Mouse (Mus musculus) heart, postnatal 0 days (tissue): ENCODE measurements around the gene Klf7. TPM values are rescaled to one million over a fixed set of nuclear protein-coding genes. Genes with fewer than 3 reads are reported as not detected.

Experiments
- ATAC-seq: fragments of 200-750 bp; cut with Nextera tagmentation; 2 replicates; pipeline ENCODE4 v1.8.0; 2017; ENCODE audit warnings: low read depth, moderate number of reproducible peaks, moderate library complexity; ENCODE audit not compliant: insufficient read depth
- DNase-seq: peaks from one replicate; pipeline ENCODE4 v3.0.0-alpha.2; 2016; ENCODE audit warnings: low spot score
- H3K27ac ChIP-seq: fragments of 300-500 bp; sonication (generic); 2 replicates; pipeline ENCODE4 v1.5.1; 2014; ENCODE audit warnings: low read depth, mild to moderate bottlenecking
- H3K27me3 ChIP-seq: fragments of 300-500 bp; sonication (generic); 2 replicates; pipeline ENCODE4 v1.6.1; 2014; ENCODE audit warnings: low read length, mixed read lengths; ENCODE audit not compliant: control insufficient read depth, insufficient read depth
- H3K36me3 ChIP-seq: fragments of 300-500 bp; sonication (generic); replicated peaks from 2 replicates; pipeline ENCODE4 v1.6.1; 2014; ENCODE audit warnings: low read length, mixed read lengths; ENCODE audit not compliant: control insufficient read depth, insufficient read depth
- H3K4me1 ChIP-seq: fragments of 300-500 bp; sonication (generic); 2 replicates; pipeline ENCODE4 v1.6.1; 2014; ENCODE audit warnings: antibody characterized with exemption; ENCODE audit not compliant: control insufficient read depth, insufficient read depth
- H3K4me2 ChIP-seq: fragments of 300-500 bp; sonication (generic); 2 replicates; pipeline ENCODE4 v1.6.1; 2014; ENCODE audit warnings: low read depth, mild to moderate bottlenecking, low read length, moderate library complexity
- H3K4me3 ChIP-seq: fragments of 300-500 bp; sonication (generic); 2 replicates; pipeline ENCODE4 v1.5.1; 2014; ENCODE audit warnings: low read depth, low read length
- H3K9ac ChIP-seq: fragments of 300-500 bp; sonication (generic); replicated peaks from 2 replicates; pipeline ENCODE4 v1.6.1; 2014; ENCODE audit warnings: low read depth, low read length, mixed read lengths
- H3K9me3 ChIP-seq: fragments of 300-500 bp; sonication (generic); replicated peaks from 2 replicates; pipeline ENCODE4 v1.6.1; 2016; ENCODE audit warnings: low read length; ENCODE audit not compliant: control insufficient read depth
- CTCF ChIP-seq: IDR thresholded peaks from 2 replicates; pipeline ENCODE4 v1.5.1; 2016; ENCODE audit warnings: antibody characterized with exemption, control low read depth, low read depth
- EP300 ChIP-seq: IDR thresholded peaks from 2 replicates; pipeline ENCODE4 v1.6.1; 2016; ENCODE audit warnings: antibody characterized with exemption, low read depth
- WGBS: fragments of 180-500 bp; shearing (Covaris S2); extraction: QIAGEN DNeasy Blood & Tissue Kit; methylation state at CpG from one replicate; pipeline ENCODE4 v1.1.7; 2014; 5-methylcytosine and 5-hydroxymethylcytosine counted together
- polyA plus RNA-seq: library from polyadenylated mRNA; unstranded; fragments of >200 nt; fragmentation: Nextera tagmentation; extraction: Ambion mirVana; gene quantifications from 2 replicates; pipeline ENCODE4 v1.2.1, GENCODE M21; 2015
- total RNA-seq: library from RNA; depleted of rRNA; stranded (reverse); fragments of >200 nt; gene quantifications from 2 replicates; pipeline ENCODE4 v1.2.3, GENCODE M21; 2014; ENCODE audit warnings: low replicate concordance

Gene Klf7
- total and polyA plus RNA-seq, 2 experiments from 2014 or later, result 8.6 to 17.4 TPM

GRCm38 (mm10) chr1:64056541-64056940, 65.5 kb downstream of the Klf7 start:
- peaks cover 10% of the 10 kb centered on the region for H3K36me3 ChIP-seq
- H3K4me3 ChIP-seq, result no peak overlapping the region
- 88% methylated on average over 2 of the region's 2 CpGs for WGBS
- H3K9ac ChIP-seq, result no peak overlapping the region
- ATAC-seq (no peak), DNase-seq (no peak)
- H3K4me1 ChIP-seq, result peaks cover 20% of the 10 kb centered on the region
- no peak overlapping the region for H3K27ac ChIP-seq
- no peak for TF ChIP-seq EP300
- TF ChIP-seq CTCF, result no peak
- no peak overlapping the region for H3K4me2 ChIP-seq
- no peaks in the 10 kb centered on the region; the same call in 1 of the 2 replicates for H3K9me3 ChIP-seq
- no peaks in the 10 kb centered on the region for H3K27me3 ChIP-seq

GRCm38 (mm10) chr1:64055978-64056377, 66.1 kb downstream of the Klf7 start:
- WGBS, result 89% methylated on average over 4 of the region's 4 CpGs
- ATAC-seq, result no peak
- no peak overlapping the region for H3K27ac ChIP-seq

GRCm38 (mm10) chr1:64055210-64055609, 66.9 kb downstream of the Klf7 start:
- Histone ChIP-seq H3K9me3 (no peaks in the 10 kb centered on the region; the same call in 1 of the 2 replicates), H3K4me2 (no peak overlapping the region), H3K4me1 (peaks cover 9% of the 10 kb centered on the region), H3K4me3 (no peak overlapping the region), H3K36me3 (peaks cover 10% of the 10 kb centered on the region), H3K9ac (no peak overlapping the region), H3K27me3 (no peaks in the 10 kb centered on the region), H3K27ac (no peak overlapping the region)
- no peak for TF ChIP-seq CTCF
- TF ChIP-seq EP300, result no peak
- no peak for DNase-seq
- ATAC-seq, result no peak
- 81% methylated on average over 4 of the region's 4 CpGs for WGBS

More at GRCm38 (mm10) chr1:64055978-64056377, 66.1 kb downstream of the Klf7 start:
- H3K4me1 ChIP-seq, result peaks cover 17% of the 10 kb centered on the region
- H3K4me2 ChIP-seq, result no peak overlapping the region
- peaks cover 10% of the 10 kb centered on the region for H3K36me3 ChIP-seq
- DNase-seq, result no peak
- no peaks in the 10 kb centered on the region for H3K27me3 ChIP-seq
- TF ChIP-seq CTCF (no peak), EP300 (no peak)
- H3K4me3 ChIP-seq, result no peak overlapping the region
- no peak overlapping the region for H3K9ac ChIP-seq
- no peaks in the 10 kb centered on the region; the same call in 1 of the 2 replicates for H3K9me3 ChIP-seq

- 65% methylated on average over 7 of the region's 7 CpGs for WGBS
- no peak overlapping the region for H3K27ac ChIP-seq
- no peak for DNase-seq
Observed at GRCm38 (mm10) chr1:64052069-64052750, 69.9 kb downstream of the Klf7 start.

GRCm38 (mm10) chr1:64048567-64048966, 73.5 kb downstream of the Klf7 start:
- no peak for TF ChIP-seq CTCF
- no peak for TF ChIP-seq EP300
- peaks cover 16% of the 10 kb centered on the region for H3K4me1 ChIP-seq
- ATAC-seq, result no peak
- no peaks in the 10 kb centered on the region for H3K9me3 ChIP-seq
- H3K4me3 ChIP-seq, result no peak overlapping the region
- H3K9ac ChIP-seq, result no peak overlapping the region
- H3K27me3 ChIP-seq, result no peaks in the 10 kb centered on the region
- 79% methylated on average over 4 of the region's 4 CpGs for WGBS
- H3K27ac ChIP-seq, result no peak overlapping the region
- H3K4me2 ChIP-seq, result no peak overlapping the region
- no peak for DNase-seq
- 0 out of 2 replicates have a peak, but pooled peaks cover 5% of the 10 kb centered on the region for H3K36me3 ChIP-seq

More at GRCm38 (mm10) chr1:64052069-64052750, 69.9 kb downstream of the Klf7 start:
- no peaks in the 10 kb centered on the region; the same call in 1 of the 2 replicates for H3K36me3 ChIP-seq
- no peak overlapping the region for H3K4me2 ChIP-seq
- ATAC-seq, result no peak
- H3K9ac ChIP-seq, result no peak overlapping the region
- no peak overlapping the region for H3K4me3 ChIP-seq
- H3K4me1 ChIP-seq, result peaks cover 3% of the 10 kb centered on the region; the same call in 1 of the 2 replicates
- H3K27me3 ChIP-seq, result no peaks in the 10 kb centered on the region
- H3K9me3 ChIP-seq, result no peaks in the 10 kb centered on the region
- TF ChIP-seq EP300 (no peak), CTCF (no peak)

GRCm38 (mm10) chr1:64046802-64047156, 75.3 kb downstream of the Klf7 start:
- 0 out of 2 replicates have a peak, but pooled peaks cover 11% of the 10 kb centered on the region for H3K36me3 ChIP-seq
- DNase-seq (no peak), ATAC-seq (no peak)
- no peak overlapping the region for H3K4me2 ChIP-seq
- H3K4me3 ChIP-seq, result no peak overlapping the region
- no peak overlapping the region for H3K9ac ChIP-seq
- TF ChIP-seq CTCF, result no peak
- no peak for TF ChIP-seq EP300
- no peaks in the 10 kb centered on the region for H3K27me3 ChIP-seq
- peaks cover 13% of the 10 kb centered on the region for H3K4me1 ChIP-seq
- H3K27ac ChIP-seq, result no peak overlapping the region
- no peaks in the 10 kb centered on the region for H3K9me3 ChIP-seq
